Mouse (Mus musculus) neural tube, embryonic 15.5 days (tissue): Measurements from ENCODE around the gene Dcakd. TPM values are rescaled to one million over a fixed set of nuclear protein-coding genes. Genes with fewer than 3 reads are reported as not detected.

Experiments used
- ATAC-seq: fragments of 200-750 bp; cut with Nextera tagmentation; 2 replicates; pipeline ENCODE4 v1.8.0; 2017; ENCODE audit warnings: mild to moderate bottlenecking, moderate TSS enrichment, moderate library complexity; ENCODE audit not compliant: low FRiP score
- H3K27ac ChIP-seq: fragments of 300-500 bp; sonication (generic); replicated peaks from 2 replicates; pipeline ENCODE4 v1.5.1; 2015; ENCODE audit warnings: mild to moderate bottlenecking, inconsistent platforms
- H3K27me3 ChIP-seq: fragments of 300-500 bp; sonication (generic); replicated peaks from 2 replicates; pipeline ENCODE4 v1.6.1; 2015; ENCODE audit warnings: inconsistent platforms
- H3K36me3 ChIP-seq: fragments of 300-500 bp; sonication (generic); 2 replicates; pipeline ENCODE4 v1.6.1; 2015; ENCODE audit warnings: inconsistent platforms
- H3K4me1 ChIP-seq: fragments of 300-500 bp; sonication (generic); 2 replicates; pipeline ENCODE4 v1.6.1; 2015; ENCODE audit warnings: inconsistent platforms
- H3K4me2 ChIP-seq: fragments of 300-500 bp; sonication (generic); 2 replicates; pipeline ENCODE4 v1.6.1; 2015; ENCODE audit warnings: inconsistent platforms, mild to moderate bottlenecking, moderate library complexity
- H3K4me3 ChIP-seq: fragments of 300-500 bp; sonication (generic); replicated peaks from 2 replicates; pipeline ENCODE4 v1.5.1; 2015; ENCODE audit warnings: mild to moderate bottlenecking, inconsistent platforms
- H3K9ac ChIP-seq: fragments of 300-500 bp; sonication (generic); replicated peaks from 2 replicates; pipeline ENCODE4 v1.6.1; 2015; ENCODE audit warnings: mild to moderate bottlenecking, inconsistent platforms
- H3K9me3 ChIP-seq: fragments of 300-500 bp; sonication (generic); replicated peaks from 2 replicates; pipeline ENCODE4 v1.6.1; 2016; ENCODE audit warnings: inconsistent platforms
- WGBS: fragments of 180-500 bp; shearing (Covaris S2); methylation state at CpG from one replicate; pipeline ENCODE4 v1.1.7; 2015; ENCODE audit warnings: mixed read lengths; 5-methylcytosine and 5-hydroxymethylcytosine counted together
- microRNA-seq: library from miRNA; unstranded; fragments of <30 nt; microRNA quantifications from one replicate; pipeline ENCODE4, GENCODE M21; 2017
- polyA plus RNA-seq: library from polyadenylated mRNA; unstranded; fragments of >200 nt; fragmentation: Nextera tagmentation; extraction: Ambion mirVana; gene quantifications from 2 replicates; pipeline ENCODE4 v1.2.1, GENCODE M21; 2015

The Dcakd gene
- polyA plus RNA-seq, 1 experiment from 2014 or later: 153 TPM

GRCm38 (mm10) chr11:102948043-102948961 is 79.8 kb downstream of the Dcakd start:
- Histone ChIP-seq H3K27ac (no peak overlapping the region), H3K9ac (peak overlapping the region; percentile 27; the same call in 1 of the 2 replicates), H3K27me3 (peaks cover 98% of the 10 kb centered on the region), H3K36me3 (no peaks in the 10 kb centered on the region), H3K4me1 (peaks cover 47% of the 10 kb centered on the region), H3K4me3 (peak overlapping the region; percentile 38), H3K9me3 (no peaks in the 10 kb centered on the region), H3K4me2 (peak overlapping the region; percentile 69)
- ATAC-seq: 0 out of 2 replicates have a peak, but pooled peaks have one; percentile 19
- 2% methylated on average over 51 of the region's 51 CpGs for WGBS

GRCm38 (mm10) chr11:102946992-102947343 is 81.2 kb downstream of the Dcakd start:
- peaks cover 97% of the 10 kb centered on the region for H3K27me3 ChIP-seq
- 10% methylated on average over 8 of the region's 8 CpGs for WGBS
- H3K9ac ChIP-seq: no peak overlapping the region

GRCm38 (mm10) chr11:102946265-102946991 is 81.7 kb downstream of the Dcakd start, which contains the start of gene C1ql1:
C1ql1 (minus strand) TSS chr11:102946688.
- Histone ChIP-seq H3K4me1 (peaks cover 55% of the 10 kb centered on the region), H3K4me3 (peak within 1 kb of the TSS; percentile 44), H3K4me2 (peak within 1 kb of the TSS; percentile 67), H3K27me3 (peaks cover 92% of the 10 kb centered on the region), H3K9ac (0 out of 2 replicates have a peak within 1 kb of the TSS, but pooled peaks have one; percentile 20), H3K36me3 (no peaks in the 10 kb centered on the region), H3K9me3 (no peaks in the 10 kb centered on the region), H3K27ac (no peak within 1 kb of the TSS)
- peak; percentile 60 for ATAC-seq
- WGBS: under 1% methylated on average over 74 of the region's 87 CpGs

More at GRCm38 (mm10) chr11:102946992-102947343, 81.2 kb downstream of the Dcakd start:
- ATAC-seq: 0 out of 2 replicates have a peak, but pooled peaks have one; percentile 8
- Histone ChIP-seq H3K27ac (no peak overlapping the region), H3K9me3 (no peaks in the 10 kb centered on the region), H3K36me3 (no peaks in the 10 kb centered on the region), H3K4me2 (peak overlapping the region; percentile 67), H3K4me3 (peak overlapping the region; percentile 44), H3K4me1 (peaks cover 51% of the 10 kb centered on the region)

GRCm38 (mm10) chr11:102945306-102946264 is 82.5 kb downstream of the Dcakd start:
- ATAC-seq: no peak
- Histone ChIP-seq H3K27me3 (peaks cover 83% of the 10 kb centered on the region), H3K9me3 (no peaks in the 10 kb centered on the region), H3K4me1 (peaks cover 58% of the 10 kb centered on the region), H3K4me2 (peak overlapping the region; percentile 67), H3K4me3 (peak overlapping the region; percentile 44), H3K9ac (no peak overlapping the region), H3K36me3 (no peaks in the 10 kb centered on the region), H3K27ac (no peak overlapping the region)
- 2% methylated on average over 54 of the region's 54 CpGs for WGBS

Small RNAs within 50 kb of the gene (microRNA-seq; reads per million reads assigned to microRNA genes)
- gene Mir6931: not detected

Other genes starting within 250 kb of the Dcakd start
- gene Gjc1, start 208.6 kb downstream of the Dcakd start, polyA plus RNA-seq: 31.9 and 32.8 TPM in 2 replicates
- gene Higd1b, start 192.5 kb downstream of the Dcakd start, polyA plus RNA-seq: 10.5 and 11.8 TPM in 2 replicates
- 121 and 147 TPM in 2 replicates for gene Eftud2, start 147.3 kb downstream of the Dcakd start, polyA plus RNA-seq
- gene Ccdc103, start 147.1 kb downstream of the Dcakd start, polyA plus RNA-seq: 1.5 and 1.7 TPM in 2 replicates
- not detected in 2 replicates for gene Fam187a, start 143.2 kb downstream of the Dcakd start, polyA plus RNA-seq
- gene Gfap, start 127.4 kb downstream of the Dcakd start, polyA plus RNA-seq: 2.4 and 4.2 TPM in 2 replicates
- gene Kif18b, start 103.2 kb downstream of the Dcakd start, polyA plus RNA-seq: 1.9 and 3.9 TPM in 2 replicates
- 4.4 TPM in 2 replicates for gene C1ql1, start 81.6 kb downstream of the Dcakd start, polyA plus RNA-seq
- 33.8 and 39.3 TPM in 2 replicates for gene Nmt1, start 143 bp downstream of the Dcakd start, polyA plus RNA-seq
- 3.2 and 3.4 TPM in 2 replicates for gene Plcd3, start 73.3 kb upstream of the Dcakd start, polyA plus RNA-seq
- gene Acbd4, start 73.3 kb upstream of the Dcakd start, polyA plus RNA-seq: 9.3 and 10.4 TPM in 2 replicates
- gene Hexim1, start 87.9 kb upstream of the Dcakd start, polyA plus RNA-seq: 4.3 and 4.5 TPM in 2 replicates
- 28.4 and 29.0 TPM in 2 replicates for gene Hexim2, start 104.1 kb upstream of the Dcakd start, polyA plus RNA-seq
- 8.6 and 10.8 TPM in 2 replicates for gene Fmnl1, start 142.8 kb upstream of the Dcakd start, polyA plus RNA-seq
- gene 1700023F06Rik, start 180.2 kb upstream of the Dcakd start, polyA plus RNA-seq: 2.1 and 2.3 TPM in 2 replicates
- 1.00 and 1.3 TPM in 2 replicates for gene Spata32, start 190.1 kb upstream of the Dcakd start, polyA plus RNA-seq
- gene Map3k14, start 239.1 kb upstream of the Dcakd start, polyA plus RNA-seq: 3.8 and 5.7 TPM in 2 replicates